Mouse (Mus musculus): ENCODE measurements around the gene Pigp. TPM values are rescaled to one million over a fixed set of nuclear protein-coding genes. Genes with fewer than 3 reads are reported as not detected.

Gene Pigp
- polyA plus RNA-seq, 1 experiment from 2014 or later: 129 TPM

DNA sequence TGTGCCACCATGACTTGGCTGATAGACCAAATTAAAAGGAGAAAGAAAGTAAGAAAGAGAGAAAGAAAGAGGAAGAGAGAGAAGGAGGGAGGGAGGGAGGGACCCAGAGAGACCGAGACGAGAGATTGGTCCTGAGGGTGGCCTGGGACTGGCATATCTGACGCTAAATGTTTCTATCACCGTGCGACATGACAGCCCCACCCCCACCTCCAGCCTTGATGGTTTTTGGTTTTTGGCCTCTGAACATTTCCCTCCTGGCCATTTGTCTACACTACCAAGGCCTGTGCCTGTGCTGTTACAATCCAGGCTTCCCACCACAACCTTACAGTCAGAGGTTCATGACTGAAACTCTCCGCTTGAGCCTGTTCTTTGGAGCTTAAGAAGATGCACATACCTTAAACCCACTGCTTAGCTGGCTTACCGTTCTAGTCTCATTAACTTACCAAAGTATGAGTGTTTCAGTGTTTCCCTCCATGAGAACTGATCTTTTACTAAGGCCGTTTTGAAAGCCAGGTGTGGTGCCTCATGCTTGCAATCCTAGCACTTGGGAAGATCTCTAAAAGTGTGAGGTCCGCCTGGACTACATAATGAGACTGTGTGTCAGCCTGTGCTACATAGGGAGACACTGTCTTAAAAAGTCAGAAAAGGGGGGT is 40.3 kb downstream of the Pigp start:
- Histone ChIP-seq H3K4me1 (peaks cover 21% of the 10 kb centered on the region), H3K27ac (replicated peaks) (no peak overlapping the region), H3K9ac (replicated peaks) (no peak overlapping the region), H3K36me3 (no peaks in the 10 kb centered on the region), H3K4me3 (replicated peaks) (no peak overlapping the region), H3K27me3 (replicated peaks) (peaks cover 33% of the 10 kb centered on the region), H3K9me3 (replicated peaks) (no peaks in the 10 kb centered on the region), H3K4me2 (no peak overlapping the region)
- no peak for ATAC-seq (ENCODE audit: low FRiP score)
- 83% methylated on average over 9 of the region's 9 CpGs for WGBS

DNA sequence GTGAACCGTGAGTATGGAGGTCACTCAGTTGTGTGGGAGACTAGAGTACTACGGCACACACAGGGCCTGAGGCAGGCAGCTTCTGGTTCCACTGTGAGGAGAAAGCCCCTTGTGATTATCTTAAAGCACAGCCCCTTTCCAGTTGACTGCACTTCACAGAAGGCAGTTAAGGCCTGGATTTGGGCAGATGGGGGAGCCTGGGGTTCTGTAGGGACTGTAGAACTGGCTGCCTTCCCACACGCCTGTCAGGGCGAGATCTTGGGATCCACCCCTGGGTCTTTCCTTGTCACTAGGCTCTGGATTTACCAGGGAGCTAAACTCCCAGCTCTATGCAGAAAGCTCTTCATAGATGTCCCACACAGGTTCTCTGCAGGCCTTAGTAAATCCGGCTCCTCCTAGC is 41.2 kb downstream of the Pigp start:
- peaks cover 21% of the 10 kb centered on the region for H3K4me1 ChIP-seq
- 60% methylated on average over 5 of the region's 5 CpGs for WGBS

DNA sequence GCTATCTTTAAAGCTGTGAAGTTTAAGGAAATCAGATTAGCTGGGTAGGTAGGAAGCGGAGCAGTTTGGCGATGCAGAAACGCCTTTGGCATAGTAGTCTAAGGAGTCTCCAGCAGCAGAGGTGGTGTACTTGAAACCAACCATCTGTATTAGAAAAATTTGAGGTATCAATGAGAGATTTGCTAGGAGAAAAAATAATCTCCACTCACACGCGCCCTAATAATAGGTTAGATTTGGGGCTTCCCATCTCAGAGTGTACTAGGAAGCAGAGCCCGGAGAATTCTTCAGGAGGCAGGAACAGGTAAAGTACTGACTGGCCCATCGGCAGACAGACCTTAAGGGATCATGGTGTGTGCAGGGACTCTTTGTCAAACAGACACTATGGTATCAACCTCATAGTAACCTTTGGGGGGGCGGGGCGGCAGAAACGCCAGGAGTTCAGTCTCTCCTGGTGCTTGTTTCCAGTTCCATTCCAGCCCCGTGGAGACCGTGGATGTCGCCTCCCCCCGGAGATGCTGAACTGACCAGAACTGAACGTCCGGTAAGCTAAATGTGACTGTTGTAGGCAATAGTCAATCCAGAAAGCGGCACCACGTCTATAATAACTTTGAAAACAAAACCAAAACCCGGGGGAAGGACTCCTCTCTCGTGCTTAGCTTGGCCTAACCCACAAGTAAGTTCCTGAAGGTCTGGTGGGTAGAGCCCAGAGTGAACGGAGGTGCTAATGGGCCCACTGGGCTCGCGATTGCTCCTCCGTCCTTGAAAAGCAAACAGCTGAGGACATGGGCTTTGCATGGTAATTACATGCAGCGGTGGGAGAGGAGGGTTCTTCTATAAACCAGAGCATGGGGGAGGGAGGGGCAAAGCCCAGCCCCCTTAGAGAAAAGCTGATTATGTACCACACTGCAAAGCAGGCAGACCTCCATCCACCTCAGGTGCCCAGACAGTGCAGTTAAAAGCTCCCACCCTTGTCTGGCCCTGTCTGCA is 42.5 kb downstream of the Pigp start:
- H3K4me1 ChIP-seq: peaks cover 21% of the 10 kb centered on the region
- no peaks in the 10 kb centered on the region for H3K9me3 ChIP-seq (replicated peaks)
- H3K27me3 ChIP-seq (replicated peaks): peaks cover 42% of the 10 kb centered on the region
- WGBS: 12% methylated on average over 25 of the region's 25 CpGs
- no peaks in the 10 kb centered on the region for H3K36me3 ChIP-seq
- 0 out of 2 replicates have a peak overlapping the region, but pooled peaks have one; percentile 37 for H3K9ac ChIP-seq (replicated peaks)
- peak overlapping the region; percentile 66 for H3K4me2 ChIP-seq
- no peak for ATAC-seq (ENCODE audit: low FRiP score)
- H3K4me3 ChIP-seq (replicated peaks): peak overlapping the region; percentile 37; the same call in 1 of the 2 replicates
- no peak overlapping the region for H3K27ac ChIP-seq (replicated peaks)

More for the DNA sequence above, 41.2 kb downstream of the Pigp start:
- Histone ChIP-seq H3K36me3 (no peaks in the 10 kb centered on the region), H3K27me3 (replicated peaks) (peaks cover 39% of the 10 kb centered on the region), H3K9me3 (replicated peaks) (no peaks in the 10 kb centered on the region), H3K9ac (replicated peaks) (no peak overlapping the region), H3K4me3 (replicated peaks) (no peak overlapping the region), H3K27ac (replicated peaks) (no peak overlapping the region), H3K4me2 (no peak overlapping the region)
- ATAC-seq (ENCODE audit: low FRiP score): no peak

DNA sequence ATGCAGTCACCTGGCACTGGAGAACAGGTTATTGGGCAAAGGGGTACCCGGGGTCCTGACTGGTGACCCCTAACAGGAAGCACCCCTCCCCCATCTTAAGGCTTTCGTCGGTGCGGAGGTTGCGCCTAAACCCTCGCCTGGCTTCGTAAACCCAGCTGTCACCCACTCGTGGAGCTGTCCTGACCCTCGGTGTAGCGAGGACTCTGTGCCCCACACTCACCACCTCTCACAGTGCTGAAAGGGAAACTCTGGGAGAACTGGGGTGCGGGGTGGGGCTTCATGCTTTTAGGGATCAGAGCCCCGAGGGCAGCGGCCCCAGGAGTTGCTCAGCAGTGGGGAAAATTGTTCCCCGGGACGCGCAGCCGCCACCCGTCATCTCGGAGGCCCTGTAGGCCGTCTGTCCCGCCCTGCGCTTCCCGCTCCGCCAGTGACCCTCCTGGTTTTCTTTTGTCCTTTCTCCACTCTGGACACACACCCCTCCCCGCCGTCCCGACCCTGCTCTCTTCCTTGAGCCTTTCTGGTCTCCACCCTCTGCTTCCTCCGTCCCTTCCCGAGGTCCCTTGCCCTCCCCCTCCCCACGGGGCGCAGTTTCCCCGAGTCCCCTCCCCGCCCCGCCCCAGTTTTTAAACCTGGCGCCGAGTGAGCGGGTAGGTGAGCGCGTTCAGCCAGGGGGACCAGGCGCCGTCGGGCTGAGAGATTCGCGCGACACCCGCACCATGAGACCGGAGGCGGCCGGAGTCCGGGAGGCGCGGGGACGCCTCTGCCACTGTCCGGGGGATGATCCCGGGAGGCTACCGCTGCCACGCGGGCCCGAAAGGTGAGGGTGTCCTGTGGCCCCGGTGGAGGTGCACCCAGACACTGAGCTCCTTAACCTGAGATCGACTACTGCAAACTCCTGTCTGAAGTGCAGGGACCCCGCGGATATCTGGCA is 43.6 kb downstream of the Pigp start, which contains the start of gene Ripply3:
Ripply3 (plus strand) TSS at position 640 of the 931 bp plus-strand sequence.
- Histone ChIP-seq H3K27me3 (replicated peaks) (peaks cover 42% of the 10 kb centered on the region), H3K4me3 (replicated peaks) (peak within 1 kb of the TSS; percentile 37), H3K27ac (replicated peaks) (no peak within 1 kb of the TSS), H3K4me1 (peaks cover 21% of the 10 kb centered on the region), H3K4me2 (peak within 1 kb of the TSS; percentile 66), H3K9ac (replicated peaks) (peak within 1 kb of the TSS; percentile 37), H3K36me3 (no peaks in the 10 kb centered on the region), H3K9me3 (replicated peaks) (no peaks in the 10 kb centered on the region)
- ATAC-seq (ENCODE audit: low FRiP score): no peak
- under 1% methylated on average over 60 of the region's 63 CpGs for WGBS

DNA sequence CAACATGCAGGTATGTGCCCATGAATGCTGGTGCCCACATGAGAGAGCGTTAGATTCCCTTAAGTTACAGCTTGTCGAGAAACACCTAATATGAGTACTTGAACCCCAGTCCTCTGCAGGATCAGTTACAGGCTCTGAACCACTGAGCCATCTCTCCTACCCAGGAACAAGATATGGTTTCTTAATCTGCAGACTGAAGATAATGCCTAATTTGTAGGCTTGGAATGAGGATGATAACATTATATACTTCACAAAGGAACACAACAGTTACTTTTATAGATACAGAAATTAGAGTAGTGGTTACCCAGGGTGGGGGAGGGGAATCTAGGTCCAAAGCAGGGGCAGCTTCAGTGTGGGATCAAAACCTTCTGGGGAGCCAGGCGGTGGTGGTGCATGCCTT is 45.6 kb downstream of the Pigp start:
- H3K27ac ChIP-seq (replicated peaks): no peak overlapping the region
- H3K9ac ChIP-seq (replicated peaks): no peak overlapping the region
- 89% methylated on average over 3 of the region's 3 CpGs for WGBS
- peaks cover 21% of the 10 kb centered on the region for H3K4me1 ChIP-seq
- no peak overlapping the region for H3K4me3 ChIP-seq (replicated peaks)
- H3K9me3 ChIP-seq (replicated peaks): no peaks in the 10 kb centered on the region
- no peak for ATAC-seq (ENCODE audit: low FRiP score)
- no peak overlapping the region for H3K4me2 ChIP-seq
- no peaks in the 10 kb centered on the region for H3K36me3 ChIP-seq
- peaks cover 42% of the 10 kb centered on the region for H3K27me3 ChIP-seq (replicated peaks)

DNA sequence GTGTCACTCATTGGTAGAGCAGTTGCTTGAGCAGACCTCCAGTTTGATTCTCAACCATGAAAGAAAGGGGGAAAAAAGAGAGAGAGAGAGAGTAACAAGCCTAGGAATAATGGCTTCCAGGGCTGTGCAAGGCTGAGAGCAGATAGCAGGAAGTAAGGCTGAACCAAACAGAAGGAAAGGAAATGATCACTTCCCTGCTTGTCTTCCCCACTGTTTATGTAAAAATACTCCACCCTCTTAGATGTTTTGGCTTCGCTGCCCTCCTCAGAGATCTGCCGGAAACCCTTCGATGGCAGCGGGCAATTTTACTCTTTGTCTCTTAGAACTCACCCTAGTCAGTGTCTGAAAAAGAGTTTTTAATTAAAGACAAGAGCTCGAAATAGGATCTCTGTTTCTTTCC is 48.0 kb downstream of the Pigp start:
- Histone ChIP-seq H3K27ac (replicated peaks) (no peak overlapping the region), H3K9me3 (replicated peaks) (no peaks in the 10 kb centered on the region), H3K9ac (replicated peaks) (no peak overlapping the region), H3K27me3 (replicated peaks) (peaks cover 27% of the 10 kb centered on the region), H3K4me3 (replicated peaks) (no peak overlapping the region), H3K36me3 (no peaks in the 10 kb centered on the region), H3K4me1 (peaks cover 11% of the 10 kb centered on the region), H3K4me2 (no peak overlapping the region)
- no peak for ATAC-seq (ENCODE audit: low FRiP score)
- WGBS: 75% methylated on average over 5 of the region's 5 CpGs

DNA sequence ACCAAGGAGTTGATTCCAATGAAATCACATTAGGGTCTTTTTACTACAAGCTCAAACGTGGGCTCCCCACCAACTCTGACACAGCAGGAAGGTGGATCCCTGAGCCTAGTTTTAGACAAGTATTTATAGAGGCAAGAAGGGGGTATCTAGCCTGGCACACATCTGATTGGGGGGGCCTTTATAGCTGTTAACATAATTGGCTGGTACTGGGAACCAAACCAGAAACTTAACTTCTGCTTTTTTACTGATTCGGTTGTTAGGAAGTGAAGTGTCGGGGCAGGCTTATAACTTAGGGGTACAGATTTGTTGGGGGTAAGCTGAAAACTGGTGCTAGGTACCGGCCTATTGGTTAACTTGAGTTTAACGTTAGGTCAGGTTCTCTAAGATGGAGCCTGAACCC is 51.4 kb downstream of the Pigp start:
- Histone ChIP-seq H3K27ac (replicated peaks) (no peak overlapping the region), H3K27me3 (replicated peaks) (0 out of 2 replicates have a peak, but pooled peaks cover 3% of the 10 kb centered on the region), H3K9me3 (replicated peaks) (no peaks in the 10 kb centered on the region), H3K9ac (replicated peaks) (no peak overlapping the region), H3K36me3 (no peaks in the 10 kb centered on the region), H3K4me1 (no peaks in the 10 kb centered on the region), H3K4me2 (no peak overlapping the region), H3K4me3 (replicated peaks) (no peak overlapping the region)
- WGBS: 84% methylated on average over 5 of the region's 5 CpGs
- no peak for ATAC-seq (ENCODE audit: low FRiP score)

DNA sequence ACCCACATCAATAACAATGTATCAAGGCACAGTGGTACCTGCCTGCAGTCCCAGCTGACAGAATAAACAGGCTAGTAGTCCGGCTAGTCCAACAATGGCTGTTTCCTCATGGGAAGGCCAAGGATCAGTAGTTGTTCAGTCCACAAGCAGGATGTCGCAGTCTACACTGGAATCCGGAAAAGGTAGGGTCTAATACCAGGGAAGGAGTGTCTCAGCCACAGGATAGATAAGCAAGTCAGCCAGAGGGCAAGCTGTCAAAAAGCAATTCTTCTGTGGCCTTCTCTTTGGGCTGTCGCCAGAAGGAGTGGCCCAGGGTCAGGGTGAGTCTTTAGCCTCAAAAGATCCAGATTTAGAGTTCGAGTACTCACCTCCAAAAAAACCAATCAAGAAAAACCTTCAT is 53.9 kb downstream of the Pigp start:
- Histone ChIP-seq H3K9me3 (replicated peaks) (no peaks in the 10 kb centered on the region), H3K36me3 (no peaks in the 10 kb centered on the region), H3K4me3 (replicated peaks) (no peak overlapping the region), H3K4me1 (peaks cover 10% of the 10 kb centered on the region), H3K27me3 (replicated peaks) (no peaks in the 10 kb centered on the region), H3K9ac (replicated peaks) (no peak overlapping the region), H3K4me2 (no peak overlapping the region), H3K27ac (replicated peaks) (no peak overlapping the region)
- 87% methylated on average over 5 of the region's 5 CpGs for WGBS
- no peak for ATAC-seq (ENCODE audit: low FRiP score)

DNA sequence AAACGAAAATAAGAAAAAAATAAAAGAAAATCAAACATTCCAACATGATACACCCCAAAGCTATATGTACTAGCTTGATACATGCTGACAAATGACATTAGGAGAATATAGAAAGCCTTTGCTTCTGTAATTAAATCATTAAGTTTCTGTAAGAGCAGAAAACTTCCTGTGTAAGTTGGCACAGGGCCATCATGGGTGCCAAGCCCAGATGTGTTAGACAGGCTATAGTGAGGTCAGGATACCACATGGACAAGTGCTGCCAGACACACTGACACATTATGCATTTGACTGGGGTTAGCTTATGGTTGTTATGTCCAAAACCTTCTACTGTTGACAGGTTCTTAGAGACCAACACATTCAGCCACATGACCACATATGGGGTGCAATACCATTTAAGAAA is 56.4 kb downstream of the Pigp start:
- Histone ChIP-seq H3K27me3 (replicated peaks) (no peaks in the 10 kb centered on the region), H3K4me2 (no peak overlapping the region), H3K9me3 (replicated peaks) (no peaks in the 10 kb centered on the region), H3K9ac (replicated peaks) (no peak overlapping the region), H3K4me3 (replicated peaks) (no peak overlapping the region), H3K4me1 (peaks cover 21% of the 10 kb centered on the region), H3K27ac (replicated peaks) (no peak overlapping the region), H3K36me3 (no peaks in the 10 kb centered on the region)
- no peak for ATAC-seq (ENCODE audit: low FRiP score)
- 54% methylated on average over 1 of the region's 1 CpGs for WGBS

DNA sequence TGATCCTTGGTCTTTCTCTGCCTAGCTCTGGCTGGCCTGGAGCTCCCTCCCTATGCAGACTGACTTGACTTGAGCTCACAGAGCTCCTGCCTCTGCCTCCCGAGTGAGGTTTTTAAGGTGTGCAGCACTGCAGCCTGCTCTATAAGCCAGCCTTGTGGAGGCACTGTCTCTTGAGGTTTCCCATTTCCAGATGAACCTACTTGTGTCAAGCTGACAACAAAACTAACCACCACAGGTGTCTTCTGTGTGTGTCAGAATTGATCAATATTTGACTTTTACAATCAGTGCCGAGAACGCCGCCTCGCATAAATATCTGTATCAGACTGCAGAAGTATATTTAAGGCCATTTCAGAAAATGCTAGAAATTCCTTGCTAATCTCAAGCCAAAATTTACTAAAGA is 57.0 kb downstream of the Pigp start:
- Histone ChIP-seq H3K4me3 (replicated peaks) (no peak overlapping the region), H3K27me3 (replicated peaks) (no peaks in the 10 kb centered on the region), H3K9ac (replicated peaks) (no peak overlapping the region), H3K9me3 (replicated peaks) (no peaks in the 10 kb centered on the region), H3K4me2 (no peak overlapping the region), H3K36me3 (no peaks in the 10 kb centered on the region), H3K4me1 (peaks cover 21% of the 10 kb centered on the region), H3K27ac (replicated peaks) (peak overlapping the region; percentile 100)
- 91% methylated on average over 5 of the region's 5 CpGs for WGBS
- ATAC-seq (ENCODE audit: low FRiP score): no peak
